Mouse (Mus musculus) hindbrain, embryonic 13.5 days (tissue): ENCODE measurements around the gene Hba-a1. TPM values are rescaled to one million over a fixed set of nuclear protein-coding genes. Genes with fewer than 3 reads are reported as not detected.
"Not testable (repeated sequence)": the region's sequence is repeated elsewhere in the genome, so short reads cannot be mapped to it uniquely, and the experiment has no call there.

Experiments used
- ATAC-seq: fragments of 200-750 bp; cut with Nextera tagmentation; 2 replicates; pipeline ENCODE4 v1.8.0; 2017; ENCODE audit warnings: moderate TSS enrichment; ENCODE audit not compliant: low FRiP score
- H3K27ac ChIP-seq: fragments of 300-500 bp; sonication (generic); 2 replicates; pipeline ENCODE4 v1.5.1; 2015; ENCODE audit warnings: inconsistent platforms, mild to moderate bottlenecking, moderate library complexity
- H3K27me3 ChIP-seq: fragments of 300-500 bp; sonication (generic); 2 replicates; pipeline ENCODE4 v1.6.1; 2015; ENCODE audit warnings: mild to moderate bottlenecking, inconsistent platforms
- H3K36me3 ChIP-seq: fragments of 300-500 bp; sonication (generic); 2 replicates; pipeline ENCODE4 v1.6.1; 2015; ENCODE audit warnings: mild to moderate bottlenecking, inconsistent platforms
- H3K4me1 ChIP-seq: fragments of 300-500 bp; sonication (generic); replicated peaks from 2 replicates; pipeline ENCODE4 v1.6.1; 2015; ENCODE audit warnings: inconsistent platforms
- H3K4me2 ChIP-seq: fragments of 300-500 bp; sonication (generic); 2 replicates; pipeline ENCODE4 v1.6.1; 2015; ENCODE audit warnings: inconsistent platforms, mild to moderate bottlenecking, moderate library complexity
- H3K4me3 ChIP-seq: fragments of 300-500 bp; sonication (generic); 2 replicates; pipeline ENCODE4 v1.5.1; 2015; ENCODE audit warnings: mild to moderate bottlenecking, inconsistent platforms
- H3K9ac ChIP-seq: fragments of 300-500 bp; sonication (generic); 2 replicates; pipeline ENCODE4 v1.6.1; 2015; ENCODE audit warnings: mild to moderate bottlenecking, inconsistent platforms
- H3K9me3 ChIP-seq: fragments of 300-500 bp; sonication (generic); 2 replicates; pipeline ENCODE4 v1.6.1; 2016; ENCODE audit warnings: inconsistent platforms
- WGBS: fragments of 180-500 bp; shearing (Covaris S2); methylation state at CpG from one replicate; pipeline ENCODE4 v1.1.7; 2015; 5-methylcytosine and 5-hydroxymethylcytosine counted together
- polyA plus RNA-seq: library from polyadenylated mRNA; unstranded; fragments of >200 nt; fragmentation: Nextera tagmentation; extraction: Ambion mirVana; gene quantifications from 2 replicates; pipeline ENCODE4 v1.2.1, GENCODE M21; 2015

The Hba-a1 gene
- polyA plus RNA-seq, 1 experiment from 2014 or later, result 2,656 TPM

GRCm38 (mm10) chr11:32266776-32267175, 16.5 kb upstream of the Hba-a1 start:
- WGBS, result 31% methylated on average over 6 of the region's 6 CpGs
- peaks cover 16% of the 10 kb centered on the region for H3K4me1 ChIP-seq
- peak overlapping the region; percentile 97 for H3K9ac ChIP-seq
- H3K27me3 ChIP-seq, result peaks cover 9% of the 10 kb centered on the region
- H3K9me3 ChIP-seq, result no peaks in the 10 kb centered on the region
- ATAC-seq, result peak; percentile 3; the same call in 1 of the 2 replicates
- H3K27ac ChIP-seq, result peak overlapping the region; percentile 97
- peaks cover 6% of the 10 kb centered on the region for H3K36me3 ChIP-seq
- peak overlapping the region; percentile 78 for H3K4me3 ChIP-seq
- H3K4me2 ChIP-seq, result peak overlapping the region; percentile 62

GRCm38 (mm10) chr11:32267188-32267884, 16.0 kb upstream of the Hba-a1 start, which contains the start of gene Nprl3:
Gene Nprl3 (minus strand): TSS chr11:32267707.
- Histone ChIP-seq H3K27me3 (peaks cover 9% of the 10 kb centered on the region), H3K4me3 (peak within 1 kb of the TSS; percentile 78), H3K27ac (peak within 1 kb of the TSS; percentile 97), H3K9me3 (no peaks in the 10 kb centered on the region), H3K36me3 (peaks cover 4% of the 10 kb centered on the region), H3K4me1 (peaks cover 16% of the 10 kb centered on the region), H3K9ac (peak within 1 kb of the TSS; percentile 97), H3K4me2 (peak within 1 kb of the TSS; percentile 62)
- ATAC-seq, result peak; percentile 99
- under 1% methylated on average over 54 of the region's 54 CpGs for WGBS

GRCm38 (mm10) chr11:32267964-32268363, 15.3 kb upstream of the Hba-a1 start:
- Histone ChIP-seq H3K9ac (peak overlapping the region; percentile 97), H3K4me2 (peak overlapping the region; percentile 62), H3K4me1 (peaks cover 16% of the 10 kb centered on the region), H3K27me3 (peaks cover 9% of the 10 kb centered on the region), H3K36me3 (no peaks in the 10 kb centered on the region), H3K27ac (peak overlapping the region; percentile 97), H3K4me3 (peak overlapping the region; percentile 78), H3K9me3 (no peaks in the 10 kb centered on the region)
- ATAC-seq, result peak; percentile 30; the same call in 1 of the 2 replicates
- 29% methylated on average over 5 of the region's 5 CpGs for WGBS

GRCm38 (mm10) chr11:32268952-32269351, 14.4 kb upstream of the Hba-a1 start:
- Histone ChIP-seq H3K9ac (no peak overlapping the region), H3K4me1 (peaks cover 16% of the 10 kb centered on the region), H3K27me3 (peaks cover 9% of the 10 kb centered on the region), H3K27ac (no peak overlapping the region), H3K9me3 (no peaks in the 10 kb centered on the region), H3K36me3 (no peaks in the 10 kb centered on the region), H3K4me2 (no peak overlapping the region), H3K4me3 (no peak overlapping the region)
- no peak for ATAC-seq
- 88% methylated on average over 5 of the region's 5 CpGs for WGBS

GRCm38 (mm10) chr11:32271178-32271577, 12.1 kb upstream of the Hba-a1 start:
- Histone ChIP-seq H3K36me3 (no peaks in the 10 kb centered on the region), H3K4me2 (no peak overlapping the region), H3K4me3 (no peak overlapping the region), H3K9ac (no peak overlapping the region), H3K4me1 (peaks cover 10% of the 10 kb centered on the region), H3K27ac (no peak overlapping the region), H3K27me3 (peaks cover 14% of the 10 kb centered on the region), H3K9me3 (no peaks in the 10 kb centered on the region)
- ATAC-seq, result no peak
- 56% methylated on average over 4 of the region's 4 CpGs for WGBS

- ATAC-seq, result no peak
- Histone ChIP-seq H3K4me2 (no peak within 1 kb of the TSS), H3K27me3 (peaks cover 31% of the 10 kb centered on the region), H3K9me3 (no peaks in the 10 kb centered on the region), H3K27ac (no peak within 1 kb of the TSS), H3K4me3 (no peak within 1 kb of the TSS), H3K9ac (no peak within 1 kb of the TSS), H3K4me1 (no peaks in the 10 kb centered on the region), H3K36me3 (no peaks in the 10 kb centered on the region)
- 75% methylated on average over 3 of the region's 3 CpGs for WGBS
Measured at GRCm38 (mm10) chr11:32276347-32276746, 7.0 kb upstream of the Hba-a1 start, which contains the start of gene Hba-x. Gene Hba-x (plus strand): TSS chr11:32276400.

GRCm38 (mm10) chr11:32277736-32278457, 5.4 kb upstream of the Hba-a1 start:
- no peak overlapping the region for H3K4me3 ChIP-seq
- H3K4me2 ChIP-seq, result no peak overlapping the region
- H3K9me3 ChIP-seq, result no peaks in the 10 kb centered on the region
- H3K4me1 ChIP-seq, result no peaks in the 10 kb centered on the region
- H3K36me3 ChIP-seq, result no peaks in the 10 kb centered on the region
- no peak overlapping the region for H3K27ac ChIP-seq
- no peak for ATAC-seq
- no peak overlapping the region for H3K9ac ChIP-seq
- 77% methylated on average over 21 of the region's 21 CpGs for WGBS
- H3K27me3 ChIP-seq, result peaks cover 29% of the 10 kb centered on the region

- H3K9ac ChIP-seq, result no peak overlapping the region
- 86% methylated on average over 12 of the region's 12 CpGs for WGBS
Measured at GRCm38 (mm10) chr11:32278458-32278957, 4.8 kb upstream of the Hba-a1 start.

GRCm38 (mm10) chr11:32280646-32281045, 2.7 kb upstream of the Hba-a1 start:
- Histone ChIP-seq H3K9me3 (no peaks in the 10 kb centered on the region), H3K4me2 (no peak overlapping the region), H3K27ac (no peak overlapping the region), H3K36me3 (no peaks in the 10 kb centered on the region), H3K27me3 (peaks cover 26% of the 10 kb centered on the region), H3K9ac (no peak overlapping the region), H3K4me1 (no peaks in the 10 kb centered on the region), H3K4me3 (no peak overlapping the region)
- WGBS, result 85% methylated on average over 2 of the region's 2 CpGs
- no peak for ATAC-seq

More at GRCm38 (mm10) chr11:32278458-32278957, 4.8 kb upstream of the Hba-a1 start:
- no peak overlapping the region for H3K4me3 ChIP-seq
- ATAC-seq, result no peak
- H3K4me2 ChIP-seq, result no peak overlapping the region
- H3K27ac ChIP-seq, result no peak overlapping the region
- no peaks in the 10 kb centered on the region for H3K36me3 ChIP-seq
- H3K27me3 ChIP-seq, result peaks cover 29% of the 10 kb centered on the region
- H3K4me1 ChIP-seq, result no peaks in the 10 kb centered on the region
- H3K9me3 ChIP-seq, result no peaks in the 10 kb centered on the region

GRCm38 (mm10) chr11:32281416-32282144, 1.7 kb upstream of the Hba-a1 start:
- Histone ChIP-seq H3K9ac (no peak overlapping the region), H3K4me3 (no peak overlapping the region), H3K4me2 (no peak overlapping the region), H3K9me3 (no peaks in the 10 kb centered on the region), H3K36me3 (no peaks in the 10 kb centered on the region), H3K27me3 (peaks cover 20% of the 10 kb centered on the region), H3K4me1 (no peaks in the 10 kb centered on the region), H3K27ac (no peak overlapping the region)
- no peak for ATAC-seq
- 59% methylated on average over 1 of the region's 1 CpGs for WGBS

- H3K27me3 ChIP-seq, result peaks cover 11% of the 10 kb centered on the region
- H3K9me3 ChIP-seq, H3K9ac ChIP-seq, H3K4me1 ChIP-seq, H3K27ac ChIP-seq, H3K36me3 ChIP-seq, H3K4me2 ChIP-seq, ATAC-seq, H3K4me3 ChIP-seq: not testable (repeated sequence)
- WGBS, result 69% methylated on average over 2 of the region's 2 CpGs
Measured at GRCm38 (mm10) chr11:32284582-32284981, 1.3 kb downstream of the Hba-a1 start.
